Comparison of ENCODE assay signal across 8 mouse cellular contexts in genomic region chr8:47690674-47691078, GRCm38 (mm10). TPM values are rescaled to one million over a fixed set of nuclear protein-coding genes. Genes with fewer than 3 reads are reported as not detected.
DNase-seq lines count a peak whose midpoint lies in the region; ATAC-seq and TF ChIP-seq lines count a peak whose summit lies in the region.

No protein-coding gene starts in this region.

- H3K36me3 ChIP-seq in intestine, postnatal 0 days (ENCODE audit: control insufficient read depth, insufficient read depth), result no peaks in the 10 kb centered on the region
- H3K36me3 ChIP-seq in stomach, embryonic 15.5 days, result no peaks in the 10 kb centered on the region

- ATAC-seq in intestine, postnatal 0 days, result no peak
- ATAC-seq in stomach, embryonic 15.5 days (ENCODE audit: insufficient read depth, low FRiP score, low read depth), result no peak

- H3K4me1 ChIP-seq in intestine, postnatal 0 days (replicated peaks; ENCODE audit: control insufficient read depth, insufficient read depth, low read length), result no peaks in the 10 kb centered on the region
- H3K4me1 ChIP-seq in stomach, embryonic 15.5 days, result no peaks in the 10 kb centered on the region

- peak overlapping the region; percentile 60 for H3K4me2 ChIP-seq in intestine, postnatal 0 days (replicated peaks; ENCODE audit: low read depth)
- peak overlapping the region; percentile 54 for H3K4me2 ChIP-seq in stomach, embryonic 15.5 days

- no peak for TF ChIP-seq CTCF in intestine, postnatal 0 days (IDR thresholded peaks at IDR 0.05; ENCODE audit: low read depth)

- peak; percentile 41 for DNase-seq in adrenal gland, postnatal 10 days
- DNase-seq in adrenal gland, postnatal 14 days, result no peak
- peak; percentile 94 for DNase-seq in heart, adult 11 months
- peak; percentile 39 for DNase-seq in lung, postnatal 10 days
- no peak for DNase-seq in frontal cortex, adult 2 months (ENCODE audit: extremely low spot score in 1 of 2, low spot score in 1 of 2)
- no peak for DNase-seq in spleen, adult 12 weeks (ENCODE audit: low spot score)

- no peak overlapping the region for H3K27ac ChIP-seq in intestine, postnatal 0 days (ENCODE audit: low read depth, low read length)
- H3K27ac ChIP-seq in stomach, embryonic 15.5 days, result 0 out of 2 replicates have a peak overlapping the region, but pooled peaks have one; percentile 35

- H3K9me3 ChIP-seq in intestine, postnatal 0 days (ENCODE audit: control insufficient read depth), result no peaks in the 10 kb centered on the region
- H3K9me3 ChIP-seq in stomach, embryonic 15.5 days, result no peaks in the 10 kb centered on the region

- no peaks in the 10 kb centered on the region for H3K27me3 ChIP-seq in intestine, postnatal 0 days (replicated peaks; ENCODE audit: control insufficient read depth, insufficient read depth, low read length)
- no peaks in the 10 kb centered on the region for H3K27me3 ChIP-seq in stomach, embryonic 15.5 days (replicated peaks)

- H3K4me3 ChIP-seq in intestine, postnatal 0 days (ENCODE audit: low read depth, low read length), result peak overlapping the region; percentile 14; the same call in 1 of the 2 replicates
- H3K4me3 ChIP-seq in stomach, embryonic 15.5 days (replicated peaks), result peak overlapping the region; percentile 21; the same call in 1 of the 2 replicates

- H3K9ac ChIP-seq in intestine, postnatal 0 days (ENCODE audit: low read depth, low read length), result no peak overlapping the region
- H3K9ac ChIP-seq in stomach, embryonic 15.5 days, result no peak overlapping the region

- WGBS in intestine, postnatal 0 days, result 18% methylated on average over 16 of the region's 16 CpGs
- WGBS in stomach, embryonic 15.5 days, result 9% methylated on average over 16 of the region's 16 CpGs

RNA-seq across cellular contexts. Expression of gene Ing2, which starts 15.3 kb away (rescaled TPM):
- total RNA-seq in adrenal gland, postnatal 10 days (2021), result 10 to 100 TPM; 18.4 to 23.0 TPM
- total RNA-seq in adrenal gland, postnatal 14 days (2021), result 20.8 and 21.2 TPM in 2 replicates
- polyA plus RNA-seq in intestine, postnatal 0 days (2015; fragmentation: Nextera tagmentation; extraction: Ambion mirVana), result 12.6 and 13.4 TPM in 2 replicates
- 13.3 and 15.8 TPM in 2 replicates for polyA plus RNA-seq in stomach, embryonic 15.5 days (2015; fragmentation: Nextera tagmentation; extraction: Ambion mirVana)
- polyA plus RNA-seq in frontal cortex, adult 2 months (2012; rRNA removed), result 37.4 and 38.9 TPM in 2 replicates

RNA-seq across cellular contexts. Expression of gene Cdkn2aip, which starts 23.1 kb away (rescaled TPM):
- 10 to 100 TPM; 13.4 to 14.4 TPM for total RNA-seq in adrenal gland, postnatal 10 days (2021)
- total RNA-seq in adrenal gland, postnatal 14 days (2021), result 12.7 and 14.0 TPM in 2 replicates
- polyA plus RNA-seq in intestine, postnatal 0 days (2015; fragmentation: Nextera tagmentation; extraction: Ambion mirVana), result 15.3 and 15.4 TPM in 2 replicates
- 21.4 and 21.6 TPM in 2 replicates for polyA plus RNA-seq in stomach, embryonic 15.5 days (2015; fragmentation: Nextera tagmentation; extraction: Ambion mirVana)
- polyA plus RNA-seq in frontal cortex, adult 2 months (2012; rRNA removed), result 11.4 and 13.4 TPM in 2 replicates

Comparison
In these comparisons a context has a peak if more than half of its experiments do, and no peak if none do; other contexts are left out.
1. DNase-seq: peak in adrenal gland, postnatal 10 days (single experiment), heart, adult 11 months (single experiment) and lung, postnatal 10 days (single experiment); none in adrenal gland, postnatal 14 days (single experiment), frontal cortex, adult 2 months (0 of 2) and spleen, adult 12 weeks (single experiment).